Mouse (Mus musculus): Measurements from ENCODE around the gene Atad5. TPM values are rescaled to one million over a fixed set of nuclear protein-coding genes. Genes with fewer than 3 reads are reported as not detected.
"Not testable (repeated sequence)": the region's sequence is repeated elsewhere in the genome, so short reads cannot be mapped to it uniquely, and the experiment has no call there.

Atad5 gene
- polyA plus RNA-seq, 1 experiment: 0.58 TPM

- H3ac ChIP-seq (ENCODE audit: control insufficient read depth, insufficient read length): no peak overlapping the region
- no peak for TF ChIP-seq E2F4 (IDR thresholded peaks at IDR 0.05; ENCODE audit: insufficient read depth)
- no peak for TF ChIP-seq REST (IDR thresholded peaks at IDR 0.05; ENCODE audit: insufficient read depth, insufficient read length)
- no peak for TF ChIP-seq USF1 (IDR thresholded peaks at IDR 0.05; ENCODE audit: low read depth)
- TF ChIP-seq POLR2AphosphoS2 (IDR thresholded peaks at IDR 0.05; ENCODE audit: insufficient read length, low read depth): no peak
- TF ChIP-seq CEBPB (IDR thresholded peaks at IDR 0.05; ENCODE audit: insufficient read depth, poor library complexity, severe bottlenecking): no peak
- TF ChIP-seq MAX (IDR thresholded peaks at IDR 0.05; ENCODE audit: low read depth): no peak
- no peak for TF ChIP-seq POLR2A (IDR thresholded peaks at IDR 0.05; ENCODE audit: insufficient read length, low read depth)
- TF ChIP-seq MYOD1 (IDR thresholded peaks at IDR 0.05; ENCODE audit: control insufficient read depth in 1 of 3, insufficient read length in 2 of 3, low read depth in 2 of 3): no peak
- TF ChIP-seq TCF12 (IDR thresholded peaks at IDR 0.05; ENCODE audit: insufficient read depth, poor library complexity, severe bottlenecking): no peak
- H3K27me3 ChIP-seq (ENCODE audit: control insufficient read depth, insufficient read depth, insufficient read length): no peaks in the 10 kb centered on the region
- H3K36me3 ChIP-seq (ENCODE audit: control insufficient read depth, insufficient read depth): peaks cover 7% of the 10 kb centered on the region
- no peaks in the 10 kb centered on the region for H3K79me2 ChIP-seq (ENCODE audit: control insufficient read depth, insufficient read depth)
- H3K4me3 ChIP-seq: no peak overlapping the region
- H3K4me2 ChIP-seq (ENCODE audit: low read depth): no peak overlapping the region
Measured at GRCm38 (mm10) chr11:80056141-80056540, 33.1 kb upstream of the Atad5 start.

DNA sequence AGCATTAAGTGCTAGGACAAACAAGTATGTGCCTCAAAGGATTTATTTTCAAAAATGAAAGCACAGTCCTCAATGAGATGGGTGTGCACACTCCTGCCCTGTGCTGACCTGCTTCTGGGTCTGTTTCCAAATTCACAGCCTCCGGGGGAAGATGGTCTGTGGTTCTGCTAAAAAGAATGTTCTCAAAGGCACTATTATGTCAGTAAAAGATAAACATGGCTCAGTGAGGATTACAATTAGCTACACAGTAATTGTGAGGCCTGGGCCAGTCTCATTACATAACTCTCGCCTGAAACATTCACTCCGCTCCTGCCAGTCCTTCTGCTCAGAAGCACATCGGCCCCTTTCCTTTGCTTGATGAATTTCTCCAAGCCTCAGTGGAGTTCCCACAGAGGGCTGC, 27.0 kb upstream of the Atad5 start:
- Histone ChIP-seq H3ac (ENCODE audit: control insufficient read depth, insufficient read length) (no peak overlapping the region), H3K4me2 (ENCODE audit: low read depth) (no peak overlapping the region), H3K4me3 (no peak overlapping the region), H3K79me2 (ENCODE audit: control insufficient read depth, insufficient read depth) (peaks cover 5% of the 10 kb centered on the region), H3K27me3 (ENCODE audit: control insufficient read depth, insufficient read depth, insufficient read length) (no peaks in the 10 kb centered on the region), H3K36me3 (ENCODE audit: control insufficient read depth, insufficient read depth) (peaks cover 26% of the 10 kb centered on the region)
- no peak for TF ChIP-seq MYOD1 (IDR thresholded peaks at IDR 0.05; ENCODE audit: control insufficient read depth in 1 of 3, insufficient read length in 2 of 3, low read depth in 2 of 3)
- TF ChIP-seq CEBPB (IDR thresholded peaks at IDR 0.05; ENCODE audit: insufficient read depth, poor library complexity, severe bottlenecking): no peak
- no peak for TF ChIP-seq E2F4 (IDR thresholded peaks at IDR 0.05; ENCODE audit: insufficient read depth)
- TF ChIP-seq SRF (IDR thresholded peaks at IDR 0.05; ENCODE audit: control insufficient read depth, insufficient read length, low read depth): no peak
- TF ChIP-seq TCF3 (IDR thresholded peaks at IDR 0.05; ENCODE audit: insufficient read length, low read depth): no peak
- TF ChIP-seq MAX (IDR thresholded peaks at IDR 0.05; ENCODE audit: low read depth): no peak
- no peak for TF ChIP-seq POLR2AphosphoS2 (IDR thresholded peaks at IDR 0.05; ENCODE audit: insufficient read length, low read depth)
- no peak for TF ChIP-seq REST (IDR thresholded peaks at IDR 0.05; ENCODE audit: insufficient read depth, insufficient read length)
- no peak for TF ChIP-seq USF1 (IDR thresholded peaks at IDR 0.05; ENCODE audit: low read depth)
- TF ChIP-seq TCF12 (IDR thresholded peaks at IDR 0.05; ENCODE audit: insufficient read depth, poor library complexity, severe bottlenecking): no peak
- TF ChIP-seq POLR2A (IDR thresholded peaks at IDR 0.05; ENCODE audit: insufficient read length, low read depth): no peak
- TF ChIP-seq MYOG (IDR thresholded peaks at IDR 0.05; ENCODE audit: control insufficient read depth in 1 of 3, insufficient read depth in 1 of 3, insufficient read length in 2 of 3, low read depth in 2 of 3): no peak

- H3ac ChIP-seq (ENCODE audit: control insufficient read depth, insufficient read length); H3K4me2 ChIP-seq (ENCODE audit: low read depth); H3K4me3 ChIP-seq; H3K27me3 ChIP-seq (ENCODE audit: control insufficient read depth, insufficient read depth, insufficient read length): not testable (repeated sequence)
- Histone ChIP-seq H3K79me2 (ENCODE audit: control insufficient read depth, insufficient read depth) (peaks cover 13% of the 10 kb centered on the region), H3K36me3 (ENCODE audit: control insufficient read depth, insufficient read depth) (peaks cover 19% of the 10 kb centered on the region)
Measured at GRCm38 (mm10) chr11:80066373-80066772, 22.8 kb upstream of the Atad5 start.

- no peak overlapping the region for H3K4me3 ChIP-seq
- H3K79me2 ChIP-seq (ENCODE audit: control insufficient read depth, insufficient read depth): peaks cover 13% of the 10 kb centered on the region
- H3K27me3 ChIP-seq (ENCODE audit: control insufficient read depth, insufficient read depth, insufficient read length): no peaks in the 10 kb centered on the region
- TF ChIP-seq REST (IDR thresholded peaks at IDR 0.05; ENCODE audit: insufficient read depth, insufficient read length): no peak
- no peak for TF ChIP-seq MYOG (IDR thresholded peaks at IDR 0.05; ENCODE audit: control insufficient read depth in 1 of 3, insufficient read depth in 1 of 3, insufficient read length in 2 of 3, low read depth in 2 of 3)
- no peak for TF ChIP-seq POLR2AphosphoS2 (IDR thresholded peaks at IDR 0.05; ENCODE audit: insufficient read length, low read depth)
- no peak for TF ChIP-seq SRF (IDR thresholded peaks at IDR 0.05; ENCODE audit: control insufficient read depth, insufficient read length, low read depth)
- no peak for TF ChIP-seq MYOD1 (IDR thresholded peaks at IDR 0.05; ENCODE audit: control insufficient read depth in 1 of 3, insufficient read length in 2 of 3, low read depth in 2 of 3)
- TF ChIP-seq MAX (IDR thresholded peaks at IDR 0.05; ENCODE audit: low read depth): no peak
- no peak for TF ChIP-seq USF1 (IDR thresholded peaks at IDR 0.05; ENCODE audit: low read depth)
- TF ChIP-seq TCF3 (IDR thresholded peaks at IDR 0.05; ENCODE audit: insufficient read length, low read depth): no peak
- TF ChIP-seq E2F4 (IDR thresholded peaks at IDR 0.05; ENCODE audit: insufficient read depth): no peak
- TF ChIP-seq TCF12 (IDR thresholded peaks at IDR 0.05; ENCODE audit: insufficient read depth, poor library complexity, severe bottlenecking): no peak
- no peak for TF ChIP-seq POLR2A (IDR thresholded peaks at IDR 0.05; ENCODE audit: insufficient read length, low read depth)
- TF ChIP-seq CEBPB (IDR thresholded peaks at IDR 0.05; ENCODE audit: insufficient read depth, poor library complexity, severe bottlenecking): no peak
- H3K4me2 ChIP-seq (ENCODE audit: low read depth): no peak overlapping the region
- H3K36me3 ChIP-seq (ENCODE audit: control insufficient read depth, insufficient read depth): peaks cover 11% of the 10 kb centered on the region
- no peak overlapping the region for H3ac ChIP-seq (ENCODE audit: control insufficient read depth, insufficient read length)
Measured at GRCm38 (mm10) chr11:80067558-80067957, 21.6 kb upstream of the Atad5 start.

GRCm38 (mm10) chr11:80069815-80070214, 19.4 kb upstream of the Atad5 start:
- Histone ChIP-seq H3K4me2 (ENCODE audit: low read depth) (no peak overlapping the region), H3K27me3 (ENCODE audit: control insufficient read depth, insufficient read depth, insufficient read length) (no peaks in the 10 kb centered on the region), H3K36me3 (ENCODE audit: control insufficient read depth, insufficient read depth) (no peaks in the 10 kb centered on the region), H3K79me2 (ENCODE audit: control insufficient read depth, insufficient read depth) (peaks cover 13% of the 10 kb centered on the region), H3K4me3 (no peak overlapping the region), H3ac (ENCODE audit: control insufficient read depth, insufficient read length) (no peak overlapping the region)
- TF ChIP-seq MYOG (IDR thresholded peaks at IDR 0.05; ENCODE audit: control insufficient read depth in 1 of 3, insufficient read depth in 1 of 3, insufficient read length in 2 of 3, low read depth in 2 of 3): peak in 1 of 3 experiments; percentile 12
- TF ChIP-seq CEBPB (IDR thresholded peaks at IDR 0.05; ENCODE audit: insufficient read depth, poor library complexity, severe bottlenecking): no peak
- TF ChIP-seq MYOD1 (IDR thresholded peaks at IDR 0.05; ENCODE audit: control insufficient read depth in 1 of 3, insufficient read length in 2 of 3, low read depth in 2 of 3): peak in 1 of 3 experiments; percentile 37
